Mouse (Mus musculus): ENCODE measurements at regions not wholly inside any gene's neighbourhood (a gene's known extent, or its start where the extent isn't known, plus 50 kb on each side); places are given as distances from the start of the nearest gene placed in this dataset.
"Not testable (repeated sequence)": the region's sequence is repeated elsewhere in the genome, so short reads cannot be mapped to it uniquely, and the experiment has no call there.

DNA sequence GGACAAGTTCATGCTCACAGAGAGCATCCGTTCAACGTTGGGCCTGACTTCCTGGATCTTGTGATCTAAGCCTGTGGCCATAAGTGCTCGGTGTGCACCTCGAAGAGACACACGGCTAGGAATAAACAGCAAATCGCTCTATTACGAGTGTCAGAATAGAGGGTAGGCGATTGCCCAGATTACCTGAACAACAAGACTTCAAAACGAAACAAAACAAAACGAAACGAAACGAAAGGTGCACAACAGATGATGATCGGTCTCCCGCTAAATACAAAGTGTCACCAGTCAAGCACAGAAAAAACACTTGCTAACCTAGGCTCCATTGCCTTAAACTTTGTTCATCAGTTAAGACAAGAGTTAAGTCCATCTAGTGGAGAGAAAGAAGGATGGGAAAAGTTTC is 67.4 kb downstream of the Pdia4 start:
- DNase-seq: not testable (repeated sequence)

DNA sequence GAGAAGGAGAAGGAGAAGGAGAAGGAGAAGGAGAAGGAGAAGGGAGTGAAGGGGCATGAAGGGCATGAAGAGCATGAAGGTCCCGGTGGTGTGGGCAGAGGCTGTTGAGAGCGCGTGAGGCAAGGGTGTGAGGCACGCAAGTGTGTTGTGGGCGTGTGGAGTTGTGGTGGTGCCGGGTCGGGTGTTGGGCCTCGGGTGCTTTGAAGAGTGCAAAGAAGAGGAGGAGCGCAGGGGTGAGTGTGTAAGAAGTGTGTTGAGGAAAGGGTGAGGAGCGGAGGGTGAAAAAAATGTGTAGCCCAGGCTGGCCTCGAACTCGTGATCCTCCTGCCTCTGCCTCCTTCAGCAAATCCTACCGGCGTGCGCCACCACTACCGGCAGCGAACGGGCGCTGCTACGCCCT is 69.4 kb downstream of the Pdia4 start:
- DNase-seq: peak; percentile 37

DNA sequence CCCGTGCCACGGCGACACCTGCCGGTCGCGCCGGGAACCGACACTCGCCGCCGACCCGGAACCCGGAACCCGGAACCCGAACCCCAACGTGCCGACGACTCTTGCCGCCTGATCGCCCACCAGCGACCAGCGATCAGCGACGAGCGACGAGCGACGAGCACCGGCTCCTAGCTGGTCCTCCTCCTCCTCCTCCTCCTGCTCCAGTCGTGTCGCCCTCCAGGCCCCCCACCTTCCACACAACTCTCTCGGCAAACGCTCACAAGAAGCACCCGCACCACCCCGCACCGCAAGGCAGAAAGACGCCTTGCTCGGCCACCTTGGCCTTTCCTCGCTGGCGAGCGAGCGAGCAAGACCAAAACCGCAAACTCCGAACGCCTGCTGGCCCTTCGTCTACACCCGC is 73.0 kb downstream of the Pdia4 start:
- DNase-seq: peak; percentile 21

DNA sequence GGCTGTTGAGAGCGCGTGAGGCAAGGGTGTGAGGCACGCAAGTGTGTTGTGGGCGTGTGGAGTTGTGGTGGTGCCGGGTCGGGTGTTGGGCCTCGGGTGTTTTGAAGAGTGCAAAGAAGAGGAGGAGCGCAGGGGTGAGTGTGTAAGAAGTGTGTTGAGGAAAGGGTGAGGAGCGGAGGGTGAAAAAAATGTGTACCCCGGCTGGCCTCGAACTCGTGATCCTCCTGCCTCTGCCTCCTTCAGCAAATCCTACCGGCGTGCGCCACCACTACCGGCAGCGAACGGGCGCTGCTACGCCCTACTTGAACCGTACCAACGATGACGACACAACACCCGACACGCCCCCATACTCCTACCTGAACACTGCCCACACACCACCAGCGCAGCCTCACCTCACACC is 73.5 kb downstream of the Pdia4 start:
- DNase-seq: peak; percentile 83

DNA sequence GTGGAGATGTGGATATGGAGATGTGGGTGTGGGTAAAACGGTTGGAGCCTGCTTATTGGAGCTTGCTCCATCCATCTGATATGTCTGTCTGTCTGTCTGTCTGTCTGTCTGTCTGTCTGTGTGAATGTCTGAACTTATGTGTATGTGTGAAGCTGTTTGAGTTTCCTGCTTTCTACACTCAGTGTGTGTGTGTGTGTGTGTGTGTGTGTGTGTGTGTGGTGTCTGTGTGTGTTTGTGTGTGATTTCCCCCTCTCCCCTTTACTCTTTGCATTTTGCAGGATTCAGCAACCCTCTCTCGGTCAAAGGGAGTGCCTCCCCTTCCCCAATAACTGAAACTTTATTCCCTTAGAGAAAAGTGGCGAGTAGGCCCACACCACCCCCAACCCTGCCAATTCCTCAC is 75.3 kb downstream of the Pdia4 start:
- DNase-seq: not testable (repeated sequence)

All from thymus, postnatal 25 days (tissue).